In the genomic region with DNA sequence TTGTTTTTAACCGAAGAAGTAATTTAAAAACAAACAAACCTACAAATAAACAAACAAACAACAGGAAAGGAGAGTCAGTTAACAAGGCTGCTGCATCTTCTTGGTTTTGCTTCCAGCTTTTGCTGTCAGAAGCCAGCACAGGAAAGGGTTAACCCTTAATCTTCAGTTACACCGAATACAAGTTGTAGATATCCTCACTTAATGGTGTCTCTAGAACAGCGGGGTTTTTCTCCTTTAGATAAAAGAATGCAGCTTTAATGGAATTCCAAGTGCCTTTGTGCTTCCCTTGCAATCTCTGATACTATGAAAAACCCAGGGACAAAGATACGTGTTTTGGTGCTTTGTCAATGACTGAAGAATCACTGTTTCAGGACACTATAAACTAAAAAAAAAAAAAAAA, we compare ENCODE assay signal across 9 mouse cellular contexts.
DNase-seq lines count a peak whose midpoint lies in the region; ATAC-seq lines count a peak whose summit lies in the region.
"Had no signal": no experiment of that assay in that cellular context is flagged by ENCODE, and none has a peak within 500 bp of the region (broad histone marks: within the 10 kb centered on the region; RNA-seq: fewer than 3 reads in every experiment).

No protein-coding gene starts in this region.

- H3K36me3 ChIP-seq in lung, embryonic 15.5 days: no peaks in the 10 kb centered on the region
- H3K36me3 ChIP-seq in forebrain, embryonic 12.5 days (replicated peaks): no peaks in the 10 kb centered on the region
- H3K36me3 ChIP-seq in hindbrain, embryonic 14.5 days (replicated peaks; ENCODE audit: control insufficient read depth, insufficient read depth): no peaks in the 10 kb centered on the region
- no peaks in the 10 kb centered on the region for H3K36me3 ChIP-seq in neural tube, embryonic 15.5 days
- H3K36me3 ChIP-seq: G1E; kidney, embryonic 15.5 days had no signal

- no peak overlapping the region for H3K4me3 ChIP-seq in lung, embryonic 15.5 days
- no peak overlapping the region for H3K4me3 ChIP-seq in forebrain, embryonic 12.5 days (replicated peaks)
- H3K4me3 ChIP-seq in hindbrain, embryonic 14.5 days (replicated peaks; ENCODE audit: low read length): no peak overlapping the region
- H3K4me3 ChIP-seq in neural tube, embryonic 15.5 days (replicated peaks): no peak overlapping the region
- H3K4me3 ChIP-seq: kidney, embryonic 15.5 days had no signal

- no peaks in the 10 kb centered on the region for H3K27me3 ChIP-seq in lung, embryonic 15.5 days
- H3K27me3 ChIP-seq in forebrain, embryonic 12.5 days: no peaks in the 10 kb centered on the region
- H3K27me3 ChIP-seq in hindbrain, embryonic 14.5 days (ENCODE audit: control insufficient read depth, insufficient read depth, low read length): no peaks in the 10 kb centered on the region
- H3K27me3 ChIP-seq in neural tube, embryonic 15.5 days (replicated peaks): no peaks in the 10 kb centered on the region
- H3K27me3 ChIP-seq: kidney, embryonic 15.5 days had no signal

- peak overlapping the region; percentile 66 for H3K27ac ChIP-seq in lung, embryonic 15.5 days
- H3K27ac ChIP-seq in forebrain, embryonic 12.5 days: peak overlapping the region; percentile 83
- H3K27ac ChIP-seq in hindbrain, embryonic 14.5 days: peak overlapping the region; percentile 54
- H3K27ac ChIP-seq in neural tube, embryonic 15.5 days (replicated peaks): 0 out of 2 replicates have a peak overlapping the region, but pooled peaks have one; percentile 43
- H3K27ac ChIP-seq: kidney, embryonic 15.5 days had no signal

- H3K9me3 ChIP-seq in lung, embryonic 15.5 days: no peaks in the 10 kb centered on the region
- no peaks in the 10 kb centered on the region for H3K9me3 ChIP-seq in forebrain, embryonic 12.5 days
- H3K9me3 ChIP-seq in hindbrain, embryonic 14.5 days (ENCODE audit: control insufficient read depth, low read length): no peaks in the 10 kb centered on the region
- H3K9me3 ChIP-seq in neural tube, embryonic 15.5 days (replicated peaks): no peaks in the 10 kb centered on the region
- H3K9me3 ChIP-seq: G1E; kidney, embryonic 15.5 days had no signal

- no peak overlapping the region for H3K9ac ChIP-seq in lung, embryonic 15.5 days
- no peak overlapping the region for H3K9ac ChIP-seq in forebrain, embryonic 12.5 days
- no peak overlapping the region for H3K9ac ChIP-seq in hindbrain, embryonic 14.5 days
- H3K9ac ChIP-seq in neural tube, embryonic 15.5 days (replicated peaks): no peak overlapping the region
- H3K9ac ChIP-seq: kidney, embryonic 15.5 days had no signal

- H3K4me1 ChIP-seq in lung, embryonic 15.5 days: peaks cover 31% of the 10 kb centered on the region
- peaks cover 20% of the 10 kb centered on the region for H3K4me1 ChIP-seq in forebrain, embryonic 12.5 days
- peaks cover 20% of the 10 kb centered on the region for H3K4me1 ChIP-seq in hindbrain, embryonic 14.5 days (replicated peaks; ENCODE audit: control insufficient read depth, insufficient read depth, low read length)
- peaks cover 10% of the 10 kb centered on the region for H3K4me1 ChIP-seq in neural tube, embryonic 15.5 days

- DNase-seq in lung, adult 18-20 months: no peak
- peak; percentile 47 for DNase-seq in hindbrain, embryonic 14.5 days (ENCODE audit: low spot score)
- no peak for DNase-seq in spleen, postnatal 4 days (ENCODE audit: low spot score in 2 of 2)
- DNase-seq in kidney, adult 9 months: no peak

- no peak for ATAC-seq in lung, embryonic 15.5 days (ENCODE audit: borderline replicate concordance, extremely low read depth, low FRiP score, low TSS enrichment)
- ATAC-seq in forebrain, embryonic 12.5 days (ENCODE audit: low FRiP score): peak; percentile 36; the same call in 1 of the 2 replicates
- ATAC-seq in hindbrain, embryonic 14.5 days (ENCODE audit: low FRiP score): no peak
- no peak for ATAC-seq in neural tube, embryonic 15.5 days (ENCODE audit: low FRiP score)

- no peak overlapping the region for H3K4me2 ChIP-seq in lung, embryonic 15.5 days
- no peak overlapping the region for H3K4me2 ChIP-seq in forebrain, embryonic 12.5 days
- no peak overlapping the region for H3K4me2 ChIP-seq in hindbrain, embryonic 14.5 days (replicated peaks)
- H3K4me2 ChIP-seq in neural tube, embryonic 15.5 days: no peak overlapping the region
- H3K4me2 ChIP-seq: kidney, embryonic 15.5 days had no signal

- 19% methylated on average over 4 of the region's 4 CpGs for WGBS in lung, embryonic 15.5 days
- WGBS in forebrain, embryonic 12.5 days: 20% methylated on average over 4 of the region's 4 CpGs
- 19% methylated on average over 4 of the region's 4 CpGs for WGBS in hindbrain, embryonic 14.5 days
- 21% methylated on average over 4 of the region's 4 CpGs for WGBS in neural tube, embryonic 15.5 days
